Mouse (Mus musculus): ENCODE data around the gene Zfp597. TPM values are rescaled to one million over a fixed set of nuclear protein-coding genes. Genes with fewer than 3 reads are reported as not detected.

Gene Zfp597
- polyA plus RNA-seq, 1 experiment from 2014 or later = 12.7 TPM

GRCm38 (mm10) chr16:3846711-3847518 lies 37.4 kb downstream of the Zfp597 start, which contains the start of gene Zfp174:
Gene Zfp174, plus strand, starts transcription at chr16:3847268.
- WGBS = 4% methylated on average over 38 of the region's 38 CpGs
- H3K9me3 ChIP-seq (ENCODE audit: control insufficient read depth, low read length) = no peaks in the 10 kb centered on the region
- peak; percentile 99 for ATAC-seq

GRCm38 (mm10) chr16:3843796-3844195 lies 40.6 kb downstream of the Zfp597 start:
- ATAC-seq = no peak
- WGBS = 86% methylated on average over 1 of the region's 1 CpGs

More at GRCm38 (mm10) chr16:3846711-3847518, 37.4 kb downstream of the Zfp597 start, which contains the start of gene Zfp174:
- Histone ChIP-seq H3K4me2 (ENCODE audit: low read length) (peak within 1 kb of the TSS; percentile 81), H3K9ac (ENCODE audit: low read depth, low read length) (peak within 1 kb of the TSS; percentile 86), H3K27me3 (replicated peaks; ENCODE audit: control insufficient read depth, insufficient read depth, low read length) (no peaks in the 10 kb centered on the region), H3K36me3 (ENCODE audit: control insufficient read depth, insufficient read depth, low read length) (no peaks in the 10 kb centered on the region), H3K4me1 (ENCODE audit: control insufficient read depth, insufficient read depth, low read depth, low read length) (peaks cover 11% of the 10 kb centered on the region), H3K4me3 (ENCODE audit: low read length) (peak within 1 kb of the TSS; percentile 72), H3K27ac (ENCODE audit: low read depth, low read length) (peak within 1 kb of the TSS; percentile 77)

GRCm38 (mm10) chr16:3842989-3843388 lies 41.4 kb downstream of the Zfp597 start:
- no peak for ATAC-seq
- H3K27ac ChIP-seq (ENCODE audit: low read depth, low read length) = no peak overlapping the region
- peaks cover 8% of the 10 kb centered on the region for H3K4me1 ChIP-seq (ENCODE audit: control insufficient read depth, insufficient read depth, low read depth, low read length)
- no peaks in the 10 kb centered on the region for H3K9me3 ChIP-seq (ENCODE audit: control insufficient read depth, low read length)
- H3K27me3 ChIP-seq (replicated peaks; ENCODE audit: control insufficient read depth, insufficient read depth, low read length) = no peaks in the 10 kb centered on the region
- H3K4me2 ChIP-seq (ENCODE audit: low read length) = no peak overlapping the region
- no peaks in the 10 kb centered on the region for H3K36me3 ChIP-seq (ENCODE audit: control insufficient read depth, insufficient read depth, low read length)
- WGBS = 44% methylated on average over 4 of the region's 4 CpGs
- no peak overlapping the region for H3K4me3 ChIP-seq (ENCODE audit: low read length)
- H3K9ac ChIP-seq (ENCODE audit: low read depth, low read length) = no peak overlapping the region

More at GRCm38 (mm10) chr16:3843796-3844195, 40.6 kb downstream of the Zfp597 start:
- no peaks in the 10 kb centered on the region for H3K27me3 ChIP-seq (replicated peaks; ENCODE audit: control insufficient read depth, insufficient read depth, low read length)
- H3K9ac ChIP-seq (ENCODE audit: low read depth, low read length) = no peak overlapping the region
- H3K27ac ChIP-seq (ENCODE audit: low read depth, low read length) = no peak overlapping the region
- no peak overlapping the region for H3K4me2 ChIP-seq (ENCODE audit: low read length)
- H3K9me3 ChIP-seq (ENCODE audit: control insufficient read depth, low read length) = no peaks in the 10 kb centered on the region
- no peak overlapping the region for H3K4me3 ChIP-seq (ENCODE audit: low read length)
- H3K4me1 ChIP-seq (ENCODE audit: control insufficient read depth, insufficient read depth, low read depth, low read length) = peaks cover 11% of the 10 kb centered on the region
- H3K36me3 ChIP-seq (ENCODE audit: control insufficient read depth, insufficient read depth, low read length) = no peaks in the 10 kb centered on the region

GRCm38 (mm10) chr16:3839157-3839885 lies 45.0 kb downstream of the Zfp597 start:
- Histone ChIP-seq H3K4me2 (ENCODE audit: low read length) (no peak overlapping the region), H3K4me1 (ENCODE audit: control insufficient read depth, insufficient read depth, low read depth, low read length) (no peaks in the 10 kb centered on the region), H3K4me3 (ENCODE audit: low read length) (no peak overlapping the region), H3K36me3 (ENCODE audit: control insufficient read depth, insufficient read depth, low read length) (no peaks in the 10 kb centered on the region), H3K27me3 (replicated peaks; ENCODE audit: control insufficient read depth, insufficient read depth, low read length) (no peaks in the 10 kb centered on the region), H3K27ac (ENCODE audit: low read depth, low read length) (no peak overlapping the region), H3K9ac (ENCODE audit: low read depth, low read length) (no peak overlapping the region), H3K9me3 (ENCODE audit: control insufficient read depth, low read length) (no peaks in the 10 kb centered on the region)
- 0 out of 2 replicates have a peak, but pooled peaks have one; percentile 34 for ATAC-seq
- 59% methylated on average over 17 of the region's 17 CpGs for WGBS

- Histone ChIP-seq H3K27ac (ENCODE audit: low read depth, low read length) (no peak overlapping the region), H3K27me3 (replicated peaks; ENCODE audit: control insufficient read depth, insufficient read depth, low read length) (no peaks in the 10 kb centered on the region), H3K4me1 (ENCODE audit: control insufficient read depth, insufficient read depth, low read depth, low read length) (no peaks in the 10 kb centered on the region), H3K36me3 (ENCODE audit: control insufficient read depth, insufficient read depth, low read length) (no peaks in the 10 kb centered on the region), H3K4me2 (ENCODE audit: low read length) (no peak overlapping the region), H3K9ac (ENCODE audit: low read depth, low read length) (no peak overlapping the region), H3K9me3 (ENCODE audit: control insufficient read depth, low read length) (no peaks in the 10 kb centered on the region), H3K4me3 (ENCODE audit: low read length) (no peak overlapping the region)
- no peak for ATAC-seq
- WGBS = 87% methylated on average over 2 of the region's 2 CpGs
These were observed 48.9 kb downstream of the Zfp597 start for GRCm38 (mm10) chr16:3835461-3835860.

- ATAC-seq = no peak
- H3K4me3 ChIP-seq (ENCODE audit: low read length) = no peak within 1 kb of the TSS
- H3K27ac ChIP-seq (ENCODE audit: low read depth, low read length) = no peak within 1 kb of the TSS
- no peaks in the 10 kb centered on the region for H3K36me3 ChIP-seq (ENCODE audit: control insufficient read depth, insufficient read depth, low read length)
- H3K9ac ChIP-seq (ENCODE audit: low read depth, low read length) = no peak within 1 kb of the TSS
- H3K27me3 ChIP-seq (replicated peaks; ENCODE audit: control insufficient read depth, insufficient read depth, low read length) = no peaks in the 10 kb centered on the region
- H3K9me3 ChIP-seq (ENCODE audit: control insufficient read depth, low read length) = no peaks in the 10 kb centered on the region
- no peak within 1 kb of the TSS for H3K4me2 ChIP-seq (ENCODE audit: low read length)
- H3K4me1 ChIP-seq (ENCODE audit: control insufficient read depth, insufficient read depth, low read depth, low read length) = no peaks in the 10 kb centered on the region
These were observed 53.7 kb downstream of the Zfp597 start, which contains the start of gene Olfr15 for GRCm38 (mm10) chr16:3830588-3831109. Gene Olfr15, plus strand, starts transcription at chr16:3830878.

GRCm38 (mm10) chr16:3829727-3830126 lies 54.6 kb downstream of the Zfp597 start:
- H3K27ac ChIP-seq (ENCODE audit: low read depth, low read length) = no peak overlapping the region
- H3K9me3 ChIP-seq (ENCODE audit: control insufficient read depth, low read length) = no peaks in the 10 kb centered on the region
- no peak for ATAC-seq
- no peaks in the 10 kb centered on the region for H3K27me3 ChIP-seq (replicated peaks; ENCODE audit: control insufficient read depth, insufficient read depth, low read length)
- no peaks in the 10 kb centered on the region for H3K36me3 ChIP-seq (ENCODE audit: control insufficient read depth, insufficient read depth, low read length)
- H3K4me3 ChIP-seq (ENCODE audit: low read length) = no peak overlapping the region
- H3K4me2 ChIP-seq (ENCODE audit: low read length) = no peak overlapping the region
- H3K4me1 ChIP-seq (ENCODE audit: control insufficient read depth, insufficient read depth, low read depth, low read length) = no peaks in the 10 kb centered on the region
- H3K9ac ChIP-seq (ENCODE audit: low read depth, low read length) = no peak overlapping the region
- 90% methylated on average over 2 of the region's 2 CpGs for WGBS

GRCm38 (mm10) chr16:3828021-3828420 lies 56.3 kb downstream of the Zfp597 start:
- H3K27ac ChIP-seq (ENCODE audit: low read depth, low read length) = no peak overlapping the region
- H3K9ac ChIP-seq (ENCODE audit: low read depth, low read length) = no peak overlapping the region
- no peaks in the 10 kb centered on the region for H3K27me3 ChIP-seq (replicated peaks; ENCODE audit: control insufficient read depth, insufficient read depth, low read length)
- H3K36me3 ChIP-seq (ENCODE audit: control insufficient read depth, insufficient read depth, low read length) = no peaks in the 10 kb centered on the region
- no peaks in the 10 kb centered on the region for H3K9me3 ChIP-seq (ENCODE audit: control insufficient read depth, low read length)
- no peaks in the 10 kb centered on the region for H3K4me1 ChIP-seq (ENCODE audit: control insufficient read depth, insufficient read depth, low read depth, low read length)
- no peak for ATAC-seq
- 58% methylated on average over 3 of the region's 3 CpGs for WGBS
- H3K4me3 ChIP-seq (ENCODE audit: low read length) = no peak overlapping the region
- H3K4me2 ChIP-seq (ENCODE audit: low read length) = no peak overlapping the region

GRCm38 (mm10) chr16:3820202-3820601 lies 64.2 kb downstream of the Zfp597 start:
- Histone ChIP-seq H3K4me1 (ENCODE audit: control insufficient read depth, insufficient read depth, low read depth, low read length) (no peaks in the 10 kb centered on the region), H3K27me3 (replicated peaks; ENCODE audit: control insufficient read depth, insufficient read depth, low read length) (no peaks in the 10 kb centered on the region), H3K9me3 (ENCODE audit: control insufficient read depth, low read length) (no peaks in the 10 kb centered on the region), H3K4me3 (ENCODE audit: low read length) (no peak overlapping the region), H3K9ac (ENCODE audit: low read depth, low read length) (no peak overlapping the region), H3K36me3 (ENCODE audit: control insufficient read depth, insufficient read depth, low read length) (no peaks in the 10 kb centered on the region), H3K4me2 (ENCODE audit: low read length) (no peak overlapping the region), H3K27ac (ENCODE audit: low read depth, low read length) (no peak overlapping the region)
- ATAC-seq = no peak
- 91% methylated on average over 2 of the region's 2 CpGs for WGBS

Data from hindbrain, embryonic 16.5 days (tissue).